Mouse (Mus musculus) 3T3-L1 (cell line): ENCODE data around the gene Lin9.
"Not testable (repeated sequence)": the region's sequence is repeated elsewhere in the genome, so short reads cannot be mapped to it uniquely, and the experiment has no call there.

Experiments
- DNase-seq: peaks from one replicate; pipeline ENCODE4 v3.0.0-alpha.2; 2015; ENCODE audit warnings: low read depth, low spot score

The Lin9 gene

GRCm38 (mm10) chr1:180641137-180641517 lies at the start of gene Lin9:
Gene Lin9 (plus strand): TSS chr1:180641150.
- DNase-seq: peak; percentile 89

DNA sequence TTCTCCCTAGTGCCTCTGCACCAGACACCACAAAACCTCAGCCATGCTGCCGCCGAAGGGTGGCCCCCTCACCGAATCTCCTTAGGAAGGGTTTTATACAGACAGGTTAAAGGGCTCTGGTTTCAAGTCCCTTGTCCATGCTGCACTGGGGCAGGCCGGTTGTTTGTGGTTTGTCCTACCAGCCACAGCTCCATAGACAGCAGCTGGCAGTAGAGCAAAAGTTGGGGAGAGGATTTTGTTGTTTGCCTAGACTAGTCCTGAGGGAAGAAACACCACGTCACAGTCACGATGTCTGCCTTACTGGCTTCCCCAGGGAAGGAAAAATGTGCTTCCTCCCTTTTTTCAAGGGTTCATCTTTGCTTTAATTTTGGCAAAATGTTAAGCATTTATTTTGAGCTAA lies 40.4 kb upstream of the Lin9 start:
- DNase-seq: no peak

DNA sequence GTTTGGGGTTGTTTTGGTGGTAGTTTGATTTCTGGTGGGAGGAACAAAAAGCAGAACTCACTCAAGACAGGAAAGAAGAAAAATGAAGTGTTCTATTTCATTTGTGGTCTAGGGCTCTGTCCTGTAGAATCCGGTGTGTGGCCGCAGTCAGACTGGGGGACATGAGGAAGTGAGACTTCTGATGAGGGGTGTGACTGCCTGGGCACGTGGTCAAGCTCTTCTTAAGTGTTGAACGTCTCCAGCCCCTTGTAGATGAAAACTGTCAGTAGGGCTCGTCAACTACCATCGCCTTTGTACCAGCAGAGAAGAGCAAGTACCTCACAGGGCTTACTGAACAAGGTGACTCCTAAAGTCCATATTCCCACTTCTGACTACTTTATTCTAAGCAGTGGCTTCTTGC lies 39.1 kb upstream of the Lin9 start:
- DNase-seq: no peak

GRCm38 (mm10) chr1:180604579-180604978 lies 36.4 kb upstream of the Lin9 start:
- DNase-seq: peak; percentile 7

GRCm38 (mm10) chr1:180606106-180606505 lies 34.8 kb upstream of the Lin9 start:
- DNase-seq: no peak

GRCm38 (mm10) chr1:180606796-180607577 lies 34.0 kb upstream of the Lin9 start:
- DNase-seq: no peak

DNA sequence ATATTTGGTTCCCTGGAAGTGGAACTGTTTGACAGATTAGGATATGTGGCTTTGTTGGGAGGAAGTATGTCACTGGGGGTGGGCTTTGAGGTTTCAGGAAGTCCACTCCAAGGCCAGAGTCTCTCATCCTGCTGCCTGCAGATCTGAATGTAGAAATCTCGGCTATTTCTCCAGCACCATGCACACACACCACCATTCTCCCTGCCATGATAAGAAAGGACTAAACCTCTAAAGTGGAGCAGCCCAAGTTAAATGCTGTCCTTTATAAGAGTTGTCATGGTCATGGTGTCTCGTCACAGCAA lies 33.4 kb upstream of the Lin9 start:
- no peak for DNase-seq

DNA sequence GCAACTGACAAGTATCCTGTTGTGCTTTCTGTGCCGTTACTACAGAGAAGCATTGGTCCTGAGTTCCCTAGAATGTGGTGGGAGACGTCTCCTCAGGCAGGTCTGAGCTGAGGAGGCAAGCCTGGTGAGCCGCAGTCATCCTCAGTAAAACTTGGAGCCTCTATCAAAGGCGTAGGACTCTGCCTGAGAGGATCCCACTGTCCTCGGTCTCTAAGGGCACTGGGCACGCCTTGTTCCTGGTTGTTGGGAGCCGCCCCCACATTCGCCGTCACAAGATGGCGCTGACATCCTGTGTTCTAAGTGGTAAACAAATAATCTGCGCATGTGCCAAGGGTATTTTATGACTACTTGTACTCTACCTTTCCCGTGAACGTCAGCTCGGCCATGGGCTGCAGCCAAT lies 29.1 kb upstream of the Lin9 start:
- not testable (repeated sequence) for DNase-seq

- no peak for DNase-seq
These were observed 24.2 kb upstream of the Lin9 start for GRCm38 (mm10) chr1:180616762-180617161.

DNA sequence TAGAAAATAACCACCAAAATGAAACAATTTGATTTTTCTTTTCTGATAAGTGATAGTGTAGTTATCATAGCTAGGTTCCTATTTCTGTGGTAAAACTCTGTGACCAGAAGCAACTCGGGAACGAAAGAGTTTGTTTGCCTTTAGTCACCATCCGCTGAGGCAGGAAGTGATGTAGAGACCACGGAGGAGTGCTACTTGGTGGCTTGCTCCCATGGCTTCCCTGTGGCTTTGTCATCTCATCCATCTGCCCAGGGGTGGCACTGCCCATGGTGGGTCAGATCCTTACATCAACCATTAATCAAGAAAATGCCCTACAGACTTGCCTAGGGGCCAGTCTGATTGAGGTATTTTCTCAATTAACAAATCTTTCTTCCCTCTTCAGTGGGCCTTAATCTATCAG lies 18.6 kb upstream of the Lin9 start:
- no peak for DNase-seq

GRCm38 (mm10) chr1:180623911-180624310 lies 17.0 kb upstream of the Lin9 start:
- DNase-seq: peak; percentile 34

DNA sequence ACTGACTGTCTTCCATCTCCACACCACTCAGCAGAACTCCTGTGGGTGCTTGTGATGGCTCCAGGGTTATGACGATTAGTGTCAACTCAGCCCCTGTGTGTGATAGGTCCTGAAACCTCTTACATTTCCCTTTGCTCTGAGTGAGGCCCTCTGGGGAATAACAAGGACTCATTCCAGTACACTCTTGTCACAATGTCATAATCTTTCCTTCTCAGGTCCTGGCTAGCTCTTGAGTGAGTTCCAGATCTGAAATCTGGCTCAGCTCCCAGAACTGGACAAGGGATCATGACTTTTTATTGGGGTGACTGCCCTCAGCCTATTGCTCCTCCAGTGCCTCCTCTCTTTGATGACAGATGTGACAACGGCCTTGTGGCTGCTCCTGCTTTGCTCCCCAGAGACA lies 14.8 kb upstream of the Lin9 start:
- DNase-seq: peak; percentile 22

DNA sequence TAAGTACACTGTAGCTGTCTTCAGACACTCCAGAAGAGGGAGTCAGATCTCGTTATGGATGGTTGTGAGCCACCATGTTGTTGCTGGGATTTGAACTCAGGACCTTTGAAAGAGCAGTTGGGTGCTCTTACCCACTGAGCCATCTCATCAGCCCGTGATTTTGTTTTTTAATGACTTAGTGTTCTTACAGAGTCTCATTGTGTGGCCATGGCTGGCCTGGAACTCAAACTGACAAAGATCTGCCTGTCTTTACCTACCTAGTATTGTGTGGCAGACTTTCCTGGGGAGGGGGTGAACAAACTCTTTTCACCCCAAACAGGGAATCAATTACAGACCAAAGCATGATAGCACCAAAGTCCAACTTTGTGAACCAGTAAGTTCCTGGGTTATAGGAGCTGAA lies 3.2 kb upstream of the Lin9 start:
- not testable (repeated sequence) for DNase-seq

DNA sequence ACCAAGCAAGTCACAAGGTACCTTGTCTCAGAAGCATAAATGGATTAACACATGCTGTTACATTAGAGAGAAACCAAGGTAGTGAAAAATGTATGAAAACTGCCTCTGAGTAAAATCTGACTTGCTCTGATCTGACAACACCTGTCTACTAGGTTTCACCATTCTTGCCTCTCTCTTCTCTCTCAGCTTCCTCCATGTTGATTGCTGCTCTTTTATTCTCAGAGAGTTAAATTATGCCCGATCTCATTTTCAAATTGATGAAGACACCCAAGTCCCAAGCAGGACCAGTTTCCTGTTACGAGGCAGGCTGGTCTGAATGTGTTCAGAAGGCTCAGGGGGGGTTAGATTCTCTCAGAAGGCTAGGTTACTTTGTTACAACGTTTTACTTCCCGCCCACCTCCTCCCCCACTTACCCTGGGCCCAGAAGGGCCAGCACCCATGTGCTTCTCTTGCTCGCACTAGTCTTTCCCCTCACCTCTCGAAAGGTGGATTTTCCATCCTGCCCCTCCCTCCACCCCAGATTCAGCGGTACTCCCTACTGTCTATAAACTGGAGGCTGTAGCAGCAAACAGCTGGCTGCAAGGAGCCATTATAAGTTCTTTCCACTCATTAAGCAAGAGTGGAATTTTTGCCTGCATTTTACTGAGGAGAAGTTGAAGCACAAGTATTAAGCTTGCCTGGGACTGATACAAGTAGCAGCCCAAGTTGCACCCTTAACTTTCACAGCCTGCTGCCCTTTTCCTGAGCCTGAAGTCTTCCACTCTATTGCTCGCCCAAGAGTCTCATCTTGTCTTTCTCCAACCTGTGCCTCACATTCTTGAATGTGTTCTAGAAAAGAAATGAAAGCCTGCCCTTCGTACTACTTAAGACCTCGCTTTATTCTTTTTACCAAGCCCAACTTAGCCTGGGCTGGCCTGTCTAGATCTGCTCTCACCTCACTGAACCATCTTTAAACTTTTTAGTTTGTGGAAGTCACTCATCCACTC lies 1.2 kb upstream of the Lin9 start:
- DNase-seq: peak; percentile 27

DNA sequence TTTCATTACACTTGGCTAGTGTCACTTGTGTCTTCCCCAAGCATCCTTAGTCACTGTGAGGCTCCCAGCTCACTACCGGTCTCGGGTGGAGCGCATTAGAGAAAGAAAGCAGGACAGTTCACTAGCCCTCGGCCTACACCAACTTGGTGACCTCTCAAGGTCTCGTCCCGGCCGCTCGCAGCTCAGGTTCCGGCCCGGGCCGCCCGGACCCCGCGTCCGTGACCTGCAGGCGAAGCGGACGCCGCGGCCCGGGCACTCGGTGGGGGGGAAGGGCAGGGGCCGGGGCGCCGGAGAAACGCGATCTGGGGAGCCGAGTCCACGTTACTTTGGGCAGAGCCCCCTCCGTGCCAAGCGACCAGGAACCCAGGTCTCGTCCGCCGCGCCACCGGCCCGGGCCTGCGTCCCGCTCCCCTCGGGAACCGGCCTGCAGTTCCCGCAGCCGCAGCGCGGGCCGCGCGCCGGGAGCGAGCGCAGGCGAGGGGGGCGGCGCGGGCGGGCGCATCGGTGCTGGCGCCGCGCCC lies 285 bp upstream of the Lin9 start:
- peak; percentile 57 for DNase-seq

DNA sequence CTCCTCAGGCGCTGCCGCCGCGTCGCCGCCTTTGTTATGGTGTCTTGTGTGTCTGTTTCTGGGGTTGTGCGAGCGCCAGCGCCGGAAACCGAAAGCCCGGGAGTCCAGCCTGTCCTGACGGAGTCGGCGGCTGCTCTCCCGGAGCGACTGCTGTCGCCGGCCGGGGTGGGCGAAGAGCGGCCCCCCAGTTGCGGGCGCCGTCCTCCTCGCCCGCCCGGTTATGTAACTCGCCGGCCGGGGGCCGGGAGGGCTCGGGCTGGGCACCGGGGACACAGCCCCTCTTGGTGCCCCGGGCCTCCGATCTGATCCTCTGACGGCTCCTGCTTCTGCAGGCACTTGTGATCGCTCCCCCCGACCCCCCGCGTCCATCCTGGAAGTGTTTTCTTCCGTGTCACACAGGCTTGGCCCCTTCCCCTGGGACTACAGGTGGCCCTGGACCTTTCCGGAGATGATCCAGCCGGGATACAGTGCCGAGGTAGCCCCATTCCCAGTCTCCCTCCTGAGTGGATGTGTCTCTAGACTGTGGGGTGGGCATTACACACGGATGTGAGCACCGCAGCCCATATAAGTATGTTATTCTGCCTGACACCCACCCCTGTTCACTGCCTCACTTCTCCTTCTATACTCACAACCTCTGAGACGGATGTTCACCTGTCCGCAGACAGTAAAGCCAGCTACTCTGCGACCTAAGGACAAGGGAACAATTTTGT lies 723 bp downstream of the Lin9 start:
- peak; percentile 32 for DNase-seq

DNA sequence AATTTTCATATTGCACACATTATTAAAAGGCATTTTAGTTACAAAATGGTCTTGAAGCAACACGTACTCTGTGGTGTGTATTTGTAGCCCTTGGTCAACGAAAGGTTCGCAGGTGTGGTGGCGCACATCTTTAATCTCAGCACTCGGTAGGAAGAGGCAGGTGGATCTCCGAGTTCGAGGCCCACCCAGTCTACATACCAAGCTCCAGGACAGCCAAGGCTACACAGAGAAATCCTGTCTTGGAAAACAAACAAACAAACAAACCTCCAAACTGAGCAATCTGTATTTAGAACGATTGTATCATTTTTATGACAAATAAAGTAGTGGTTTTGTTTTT lies 1.2 kb downstream of the Lin9 start:
- DNase-seq: no peak

GRCm38 (mm10) chr1:180691284-180691683 lies 50.3 kb downstream of the Lin9 start:
- no peak for DNase-seq

- no peak for DNase-seq
These were observed 55.8 kb downstream of the Lin9 start, which contains the start of gene Mixl1 for GRCm38 (mm10) chr1:180696626-180697352. Gene Mixl1 (minus strand): TSS chr1:180697034.

GRCm38 (mm10) chr1:180698063-180698462 lies 57.1 kb downstream of the Lin9 start:
- DNase-seq: no peak

GRCm38 (mm10) chr1:180703400-180703799 lies 62.5 kb downstream of the Lin9 start:
- DNase-seq: no peak
